Comparison of ENCODE assay signal across 18 mouse cellular contexts in genomic region chr13:95822918-95823317, GRCm38 (mm10).
A peak's percentile ranks its signal among the peaks of the same experiment; 100 is the strongest.
DNase-seq lines count a peak whose midpoint lies in the region; ATAC-seq and TF ChIP-seq lines count a peak whose summit lies in the region.
"Had no signal": no experiment of that assay in that cellular context is flagged by ENCODE, and none has a peak within 500 bp of the region (broad histone marks: within the 10 kb centered on the region; RNA-seq: fewer than 3 reads in every experiment).

No protein-coding gene starts in this region.

- DNase-seq in midbrain, embryonic 10.5 days (ENCODE audit: low spot score), result no peak
- DNase-seq in left cerebral cortex, postnatal 25 days (ENCODE audit: low spot score in 2 of 2), result peak; percentile 52 to 84
- no peak for DNase-seq in cerebellum, postnatal 10 days
- DNase-seq: cerebellum, adult 8-10 months; gastrocnemius, postnatal 25 days; heart, postnatal 4 days; kidney, adult 2 months; liver, embryonic 13.5 days; lung, postnatal 10 days; thymus, postnatal 14 days had no signal

- peak; percentile 59; the same call in 1 of the 2 replicates for ATAC-seq in hindbrain, embryonic 15.5 days (ENCODE audit: low FRiP score, low read depth)
- ATAC-seq in hindbrain, embryonic 13.5 days (ENCODE audit: low FRiP score), result no peak
- peak; percentile 75; the same call in 1 of the 2 replicates for ATAC-seq in midbrain, embryonic 16.5 days

- no peaks in the 10 kb centered on the region for H3K27me3 ChIP-seq in hindbrain, embryonic 15.5 days
- no peaks in the 10 kb centered on the region for H3K27me3 ChIP-seq in hindbrain, embryonic 13.5 days
- no peaks in the 10 kb centered on the region for H3K27me3 ChIP-seq in midbrain, embryonic 16.5 days (ENCODE audit: control insufficient read depth, insufficient read depth, low read depth, low read length)
- H3K27me3 ChIP-seq in midbrain, embryonic 10.5 days (ENCODE audit: low read depth, poor library complexity, severe bottlenecking), result no peaks in the 10 kb centered on the region
- H3K27me3 ChIP-seq: heart, embryonic 12.5 days; liver, embryonic 13.5 days; midbrain, embryonic 12.5 days; neural tube, embryonic 13.5 days had no signal

- H3K9ac ChIP-seq in hindbrain, embryonic 15.5 days, result no peak overlapping the region
- no peak overlapping the region for H3K9ac ChIP-seq in hindbrain, embryonic 13.5 days
- no peak overlapping the region for H3K9ac ChIP-seq in midbrain, embryonic 16.5 days (ENCODE audit: low read depth, low read length)
- H3K9ac ChIP-seq: heart, embryonic 12.5 days; liver, embryonic 13.5 days; midbrain, embryonic 12.5 days; neural tube, embryonic 13.5 days had no signal

- intact Hi-C loops in left cerebral cortex, postnatal 25 days (cut with DNase I), result loop anchor here (5.0 kb wide), 2 partner anchors 89 to 139 kb away; no protein-coding TSS in a partner anchor

- H3K36me3 ChIP-seq in hindbrain, embryonic 15.5 days, result no peaks in the 10 kb centered on the region
- no peaks in the 10 kb centered on the region for H3K36me3 ChIP-seq in hindbrain, embryonic 13.5 days
- no peaks in the 10 kb centered on the region for H3K36me3 ChIP-seq in midbrain, embryonic 16.5 days (ENCODE audit: control insufficient read depth, insufficient read depth, low read length)
- peaks cover 11% of the 10 kb centered on the region; the same call in 1 of the 2 replicates for H3K36me3 ChIP-seq in midbrain, embryonic 10.5 days
- H3K36me3 ChIP-seq: heart, embryonic 12.5 days; limb, embryonic 10.5 days; liver, embryonic 13.5 days; midbrain, embryonic 12.5 days; neural tube, embryonic 13.5 days had no signal

- 59% methylated on average over 6 of the region's 6 CpGs for WGBS in hindbrain, embryonic 15.5 days
- 69% methylated on average over 6 of the region's 6 CpGs for WGBS in hindbrain, embryonic 13.5 days
- 36% methylated on average over 6 of the region's 6 CpGs for WGBS in midbrain, embryonic 16.5 days
- 86% methylated on average over 6 of the region's 6 CpGs for WGBS in midbrain, embryonic 10.5 days

- TF ChIP-seq CTCF in cortical plate, adult 2 months (IDR thresholded peaks at IDR 0.05; ENCODE audit: extremely low read depth, insufficient read depth, low read length), result no peak

- no peak overlapping the region for H3K4me2 ChIP-seq in hindbrain, embryonic 15.5 days
- H3K4me2 ChIP-seq in hindbrain, embryonic 13.5 days, result no peak overlapping the region
- no peak overlapping the region for H3K4me2 ChIP-seq in midbrain, embryonic 16.5 days (ENCODE audit: low read length)
- H3K4me2 ChIP-seq: heart, embryonic 12.5 days; liver, embryonic 13.5 days; midbrain, embryonic 12.5 days; neural tube, embryonic 13.5 days had no signal

- no peak overlapping the region for H3K4me3 ChIP-seq in hindbrain, embryonic 15.5 days
- H3K4me3 ChIP-seq in hindbrain, embryonic 13.5 days, result no peak overlapping the region
- no peak overlapping the region for H3K4me3 ChIP-seq in midbrain, embryonic 16.5 days (ENCODE audit: low read depth, low read length)
- no peak overlapping the region for H3K4me3 ChIP-seq in midbrain, embryonic 10.5 days
- H3K4me3 ChIP-seq in cortical plate, adult 2 months (ENCODE audit: insufficient read depth, low read length), result no peak overlapping the region
- H3K4me3 ChIP-seq: heart, embryonic 12.5 days; limb, embryonic 10.5 days; liver, embryonic 13.5 days; midbrain, embryonic 12.5 days; neural tube, embryonic 13.5 days had no signal

- H3K9me3 ChIP-seq in hindbrain, embryonic 15.5 days, result no peaks in the 10 kb centered on the region
- H3K9me3 ChIP-seq in hindbrain, embryonic 13.5 days, result 0 out of 2 replicates have a peak, but pooled peaks cover 4% of the 10 kb centered on the region
- H3K9me3 ChIP-seq in midbrain, embryonic 16.5 days (replicated peaks; ENCODE audit: control insufficient read depth, low read length, poor library complexity, severe bottlenecking), result no peaks in the 10 kb centered on the region
- H3K9me3 ChIP-seq in midbrain, embryonic 10.5 days (replicated peaks), result no peaks in the 10 kb centered on the region
- H3K9me3 ChIP-seq: limb, embryonic 10.5 days; liver, embryonic 13.5 days; midbrain, embryonic 12.5 days had no signal

- H3K4me1 ChIP-seq in hindbrain, embryonic 15.5 days (replicated peaks), result peaks cover 4% of the 10 kb centered on the region; the same call in 1 of the 2 replicates
- H3K4me1 ChIP-seq in hindbrain, embryonic 13.5 days (replicated peaks), result peaks cover 3% of the 10 kb centered on the region; the same call in 1 of the 2 replicates
- H3K4me1 ChIP-seq in midbrain, embryonic 16.5 days (ENCODE audit: control insufficient read depth, insufficient read depth, low read length), result peaks cover 7% of the 10 kb centered on the region
- 0 out of 2 replicates have a peak, but pooled peaks cover under 1% of the 10 kb centered on the region for H3K4me1 ChIP-seq in midbrain, embryonic 10.5 days
- peaks cover 15% of the 10 kb centered on the region for H3K4me1 ChIP-seq in cortical plate, adult 2 months (ENCODE audit: control insufficient read depth, insufficient read depth, low read length)
- H3K4me1 ChIP-seq: neural tube, embryonic 13.5 days had no signal

- TF ChIP-seq POLR2A in cortical plate, adult 2 months (IDR thresholded peaks at IDR 0.05; ENCODE audit: extremely low read depth, insufficient read depth, low read length), result no peak

- H3K27ac ChIP-seq in hindbrain, embryonic 15.5 days (replicated peaks), result no peak overlapping the region
- H3K27ac ChIP-seq in hindbrain, embryonic 13.5 days, result no peak overlapping the region
- H3K27ac ChIP-seq in midbrain, embryonic 16.5 days (ENCODE audit: low read length), result peak overlapping the region; percentile 50; the same call in 1 of the 2 replicates
- no peak overlapping the region for H3K27ac ChIP-seq in midbrain, embryonic 10.5 days (replicated peaks)
- peak overlapping the region; percentile 18; the same call in 1 of the 2 replicates for H3K27ac ChIP-seq in cortical plate, adult 2 months (ENCODE audit: insufficient read depth, low read length)
- H3K27ac ChIP-seq: limb, embryonic 10.5 days; liver, embryonic 13.5 days; midbrain, embryonic 12.5 days; neural tube, embryonic 13.5 days had no signal

Comparison
In these comparisons a context has a peak if more than half of its experiments do, and no peak if none do; other contexts are left out.
1. H3K27ac ChIP-seq: peak in midbrain, embryonic 16.5 days (single experiment) and cortical plate, adult 2 months (single experiment); none in hindbrain, embryonic 15.5 days (single experiment), hindbrain, embryonic 13.5 days (single experiment) and midbrain, embryonic 10.5 days (single experiment).
2. DNase-seq: peak in left cerebral cortex, postnatal 25 days (2 of 2); none in midbrain, embryonic 10.5 days (single experiment) and cerebellum, postnatal 10 days (0 of 2).